Mouse (Mus musculus) forebrain, embryonic 16.5 days (tissue): Measurements from ENCODE around the gene Olfr107. TPM values are rescaled to one million over a fixed set of nuclear protein-coding genes. Genes with fewer than 3 reads are reported as not detected.

Experiments used
- ATAC-seq: fragments of 200-750 bp; cut with Nextera tagmentation; 2 replicates; pipeline ENCODE4 v1.8.0; 2017; ENCODE audit warnings: mild to moderate bottlenecking, moderate library complexity
- H3K27ac ChIP-seq: fragments of 300-500 bp; sonication (generic); 2 replicates; pipeline ENCODE4 v1.5.1; 2014; ENCODE audit warnings: low read length, control low read depth
- H3K27me3 ChIP-seq: fragments of 300-500 bp; sonication (generic); replicated peaks from 2 replicates; pipeline ENCODE4 v1.6.1; 2014; ENCODE audit warnings: low read length; ENCODE audit not compliant: control insufficient read depth, insufficient read depth
- H3K36me3 ChIP-seq: fragments of 300-500 bp; sonication (generic); 2 replicates; pipeline ENCODE4 v1.6.1; 2014; ENCODE audit not compliant: control insufficient read depth, insufficient read depth
- H3K4me1 ChIP-seq: fragments of 300-500 bp; sonication (generic); replicated peaks from 2 replicates; pipeline ENCODE4 v1.6.1; 2014; ENCODE audit warnings: low read length; ENCODE audit not compliant: control insufficient read depth, insufficient read depth
- H3K4me2 ChIP-seq: fragments of 300-500 bp; sonication (generic); 2 replicates; pipeline ENCODE4 v1.6.1; 2014; ENCODE audit warnings: mild to moderate bottlenecking, low read length, control low read depth
- H3K4me3 ChIP-seq: fragments of 300-500 bp; sonication (generic); replicated peaks from 2 replicates; pipeline ENCODE4 v1.5.1; 2014; ENCODE audit warnings: mild to moderate bottlenecking, low read length, control low read depth
- H3K9ac ChIP-seq: fragments of 300-500 bp; sonication (generic); replicated peaks from 2 replicates; pipeline ENCODE4 v1.6.1; 2014; ENCODE audit warnings: low read depth, low read length, control low read depth
- H3K9me3 ChIP-seq: fragments of 300-500 bp; sonication (generic); 2 replicates; pipeline ENCODE4 v1.6.1; 2016; ENCODE audit warnings: low read length; ENCODE audit not compliant: control insufficient read depth
- WGBS: fragments of 180-500 bp; shearing (Covaris S2); extraction: QIAGEN DNeasy Blood & Tissue Kit; methylation state at CpG from one replicate; pipeline ENCODE4 v1.1.7; 2014; 5-methylcytosine and 5-hydroxymethylcytosine counted together
- polyA plus RNA-seq: library from polyadenylated mRNA; unstranded; fragments of >200 nt; fragmentation: Nextera tagmentation; extraction: Ambion mirVana; gene quantifications from 2 replicates; pipeline ENCODE4 v1.2.1, GENCODE M21; 2015

Olfr107 gene
- not detected in 2 replicates for polyA plus RNA-seq

GRCm38 (mm10) chr17:37398926-37399325 is at the start of gene Olfr107:
Olfr107 (plus strand) TSS chr17:37399226.
- no peak within 1 kb of the TSS for H3K4me2 ChIP-seq
- no peak within 1 kb of the TSS for H3K9ac ChIP-seq
- no peak within 1 kb of the TSS for H3K27ac ChIP-seq
- no peaks in the 10 kb centered on the region for H3K36me3 ChIP-seq
- H3K27me3 ChIP-seq, result no peaks in the 10 kb centered on the region
- 83% methylated on average over 3 of the region's 3 CpGs for WGBS
- no peak for ATAC-seq
- H3K4me3 ChIP-seq, result no peak within 1 kb of the TSS
- H3K9me3 ChIP-seq, result no peaks in the 10 kb centered on the region
- H3K4me1 ChIP-seq, result no peaks in the 10 kb centered on the region

GRCm38 (mm10) chr17:37359282-37359681 is 39.7 kb upstream of the Olfr107 start, which contains the start of gene Olfr104-ps:
Olfr104-ps (plus strand) TSS chr17:37359582.
- H3K4me3 ChIP-seq, result no peak within 1 kb of the TSS
- H3K4me2 ChIP-seq, result no peak within 1 kb of the TSS
- ATAC-seq, result no peak
- H3K9ac ChIP-seq, result no peak within 1 kb of the TSS
- no peak within 1 kb of the TSS for H3K27ac ChIP-seq
- no peaks in the 10 kb centered on the region for H3K27me3 ChIP-seq
- H3K36me3 ChIP-seq, result no peaks in the 10 kb centered on the region
- no peaks in the 10 kb centered on the region for H3K9me3 ChIP-seq
- H3K4me1 ChIP-seq, result no peaks in the 10 kb centered on the region

- no peak for ATAC-seq
- Histone ChIP-seq H3K9me3 (no peaks in the 10 kb centered on the region), H3K4me2 (no peak within 1 kb of the TSS), H3K36me3 (no peaks in the 10 kb centered on the region), H3K4me3 (no peak within 1 kb of the TSS), H3K27ac (no peak within 1 kb of the TSS), H3K9ac (no peak within 1 kb of the TSS), H3K4me1 (no peaks in the 10 kb centered on the region), H3K27me3 (no peaks in the 10 kb centered on the region)
Measured at GRCm38 (mm10) chr17:37378733-37379132, 20.3 kb upstream of the Olfr107 start, which contains the start of gene Olfr105-ps. Olfr105-ps (plus strand) TSS chr17:37379033.

- Histone ChIP-seq H3K27ac (no peak within 1 kb of the TSS), H3K36me3 (no peaks in the 10 kb centered on the region), H3K9ac (no peak within 1 kb of the TSS), H3K4me1 (no peaks in the 10 kb centered on the region), H3K4me2 (no peak within 1 kb of the TSS), H3K27me3 (no peaks in the 10 kb centered on the region), H3K9me3 (no peaks in the 10 kb centered on the region), H3K4me3 (no peak within 1 kb of the TSS)
- no peak for ATAC-seq
- WGBS, result 74% methylated on average over 1 of the region's 1 CpGs
Measured at GRCm38 (mm10) chr17:37390093-37390492, 8.9 kb upstream of the Olfr107 start, which contains the start of gene Olfr106-ps. Olfr106-ps (plus strand) TSS chr17:37390393.

- Histone ChIP-seq H3K4me1 (no peaks in the 10 kb centered on the region), H3K9me3 (no peaks in the 10 kb centered on the region), H3K27me3 (no peaks in the 10 kb centered on the region), H3K36me3 (no peaks in the 10 kb centered on the region), H3K27ac (no peak overlapping the region), H3K9ac (no peak overlapping the region), H3K4me2 (no peak overlapping the region), H3K4me3 (no peak overlapping the region)
- ATAC-seq, result no peak
Measured at GRCm38 (mm10) chr17:37413380-37413779, 14.4 kb downstream of the Olfr107 start.

GRCm38 (mm10) chr17:37445180-37445579 is 46.2 kb downstream of the Olfr107 start, which contains the start of gene Olfr108:
Olfr108 (plus strand) TSS chr17:37445480.
- Histone ChIP-seq H3K36me3 (no peaks in the 10 kb centered on the region), H3K9ac (no peak within 1 kb of the TSS), H3K4me2 (no peak within 1 kb of the TSS), H3K4me1 (no peaks in the 10 kb centered on the region), H3K9me3 (no peaks in the 10 kb centered on the region), H3K27ac (no peak within 1 kb of the TSS), H3K27me3 (no peaks in the 10 kb centered on the region), H3K4me3 (no peak within 1 kb of the TSS)
- no peak for ATAC-seq
- WGBS, result 52% methylated on average over 1 of the region's 1 CpGs

Other genes with a start within 250 kb of the Olfr107 start
- not detected in 2 replicates for gene Olfr93, start 237.7 kb upstream of the Olfr107 start, polyA plus RNA-seq
- not detected in 2 replicates for gene Ubd, start 205.3 kb upstream of the Olfr107 start, polyA plus RNA-seq
- not detected in 2 replicates for gene Olfr94, start 198.2 kb upstream of the Olfr107 start, polyA plus RNA-seq
- gene Olfr95, start 186.1 kb upstream of the Olfr107 start, polyA plus RNA-seq, result not detected in 2 replicates
- gene Olfr96, start 179.1 kb upstream of the Olfr107 start, polyA plus RNA-seq, result not detected in 2 replicates
- gene Olfr97, start 161.9 kb upstream of the Olfr107 start, polyA plus RNA-seq, result not detected in 2 replicates
- gene Olfr98, start 135.5 kb upstream of the Olfr107 start, polyA plus RNA-seq, result not detected in 2 replicates
- gene H2-M3, start 129.0 kb upstream of the Olfr107 start, polyA plus RNA-seq, result 0.67 and 0.81 TPM in 2 replicates
- not detected in 2 replicates for gene Olfr99, start 115.8 kb upstream of the Olfr107 start, polyA plus RNA-seq
- not detected in 2 replicates for gene Olfr101, start 94.9 kb upstream of the Olfr107 start, polyA plus RNA-seq
- gene Olfr102, start 82.2 kb upstream of the Olfr107 start, polyA plus RNA-seq, result not detected in 2 replicates
- not detected in 2 replicates for gene Olfr103, start 59.5 kb upstream of the Olfr107 start, polyA plus RNA-seq
- gene Olfr104-ps, start 39.6 kb upstream of the Olfr107 start, polyA plus RNA-seq, result not detected in 2 replicates
- gene Olfr105-ps, start 20.2 kb upstream of the Olfr107 start, polyA plus RNA-seq, result not detected in 2 replicates
- not detected in 2 replicates for gene Olfr106-ps, start 8.8 kb upstream of the Olfr107 start, polyA plus RNA-seq
- not detected in 2 replicates for gene Olfr108, start 46.3 kb downstream of the Olfr107 start, polyA plus RNA-seq
- gene Olfr109, start 59.7 kb downstream of the Olfr107 start, polyA plus RNA-seq, result not detected in 2 replicates
- gene H2-M2, start 84.3 kb downstream of the Olfr107 start, polyA plus RNA-seq, result not detected in 2 replicates
- not detected in 2 replicates for gene Olfr110, start 93.2 kb downstream of the Olfr107 start, polyA plus RNA-seq
- not detected in 2 replicates for gene Olfr111, start 108.8 kb downstream of the Olfr107 start, polyA plus RNA-seq
- not detected in 2 replicates for gene Olfr112, start 170.2 kb downstream of the Olfr107 start, polyA plus RNA-seq
- not detected in 2 replicates for gene Olfr113, start 178.4 kb downstream of the Olfr107 start, polyA plus RNA-seq
- not detected in 2 replicates for gene Olfr114, start 193.5 kb downstream of the Olfr107 start, polyA plus RNA-seq
- gene Olfr115, start 227.9 kb downstream of the Olfr107 start, polyA plus RNA-seq, result not detected in 2 replicates
- not detected in 2 replicates for gene Olfr116, start 228.0 kb downstream of the Olfr107 start, polyA plus RNA-seq